Comparison of ENCODE assay signal across 23 mouse cellular contexts in the genomic region with DNA sequence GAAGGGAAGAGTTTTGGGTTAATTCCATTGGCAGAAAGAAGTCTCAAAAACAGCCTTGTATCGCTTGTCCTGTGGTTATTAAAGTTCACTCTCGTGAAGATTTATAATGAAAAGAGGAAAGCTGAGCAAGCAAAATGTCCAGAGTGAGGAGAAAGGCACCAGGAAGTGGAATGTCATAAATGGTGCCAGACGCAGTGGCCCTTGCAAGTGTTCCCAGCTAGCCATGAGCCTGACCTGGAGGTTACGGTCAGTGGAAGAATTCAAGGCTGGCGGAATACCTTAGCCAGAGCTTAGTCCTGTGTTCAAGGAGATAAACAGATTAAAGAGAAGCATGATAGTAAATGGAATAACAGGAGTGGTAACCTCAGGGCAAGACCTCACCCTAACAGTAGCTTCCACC.
"Had no signal": no experiment of that assay in that cellular context is flagged by ENCODE, and none has a peak within 500 bp of the region (broad histone marks: within the 10 kb centered on the region; RNA-seq: fewer than 3 reads in every experiment).

No protein-coding gene starts in this region.

- H3K4me2 ChIP-seq: heart, embryonic 11.5 days; heart, embryonic 13.5 days; heart, embryonic 15.5 days; hindbrain, embryonic 13.5 days; hindbrain, embryonic 15.5 days; limb, embryonic 13.5 days; limb, embryonic 15.5 days; liver, embryonic 12.5 days had no signal

- H3K9ac ChIP-seq: forebrain, postnatal 0 days; heart, embryonic 13.5 days; heart, embryonic 15.5 days; hindbrain, embryonic 13.5 days; hindbrain, embryonic 15.5 days; limb, embryonic 13.5 days; limb, embryonic 15.5 days; liver, embryonic 12.5 days; liver, embryonic 14.5 days had no signal

- ATAC-seq: forebrain, postnatal 0 days; hindbrain, postnatal 0 days; intestine, embryonic 16.5 days; liver, embryonic 12.5 days had no signal

- DNase-seq: forebrain, postnatal 0 days; gastrocnemius, postnatal 14 days; gastrocnemius, postnatal 36 days; heart, adult 11 months; heart, postnatal 14 days; heart, postnatal 36 days; kidney, adult 11 months; kidney, postnatal 14 days; layer of hippocampus, adult 9-11 months; layer of hippocampus, postnatal 36 days; left cerebral cortex, postnatal 4 days; lung, adult 18-20 months had no signal

- H3K36me3 ChIP-seq: hindbrain, embryonic 13.5 days; hindbrain, embryonic 15.5 days had no signal

- H3K9me3 ChIP-seq: heart, embryonic 13.5 days; heart, embryonic 15.5 days; hindbrain, embryonic 13.5 days; hindbrain, embryonic 15.5 days; limb, embryonic 13.5 days; limb, embryonic 15.5 days; liver, embryonic 12.5 days had no signal

- H3K4me3 ChIP-seq: heart, embryonic 13.5 days; heart, embryonic 15.5 days; hindbrain, embryonic 13.5 days; hindbrain, embryonic 15.5 days; limb, embryonic 13.5 days; limb, embryonic 15.5 days; liver, embryonic 12.5 days had no signal

- H3K27ac ChIP-seq: heart, embryonic 13.5 days; heart, embryonic 15.5 days; hindbrain, embryonic 13.5 days; hindbrain, embryonic 15.5 days; hindbrain, postnatal 0 days; limb, embryonic 13.5 days; liver, embryonic 12.5 days; liver, embryonic 14.5 days had no signal

- H3K27me3 ChIP-seq: heart, embryonic 13.5 days; heart, embryonic 15.5 days; hindbrain, embryonic 13.5 days; hindbrain, embryonic 15.5 days; limb, embryonic 13.5 days; limb, embryonic 15.5 days; liver, embryonic 12.5 days had no signal

- H3K4me1 ChIP-seq: heart, embryonic 15.5 days; hindbrain, embryonic 13.5 days; hindbrain, embryonic 15.5 days; limb, embryonic 13.5 days; limb, embryonic 15.5 days; liver, embryonic 12.5 days had no signal
